Mouse (Mus musculus) liver, embryonic 14.5 days (tissue): ENCODE results near the gene Gphn. TPM values are rescaled to one million over a fixed set of nuclear protein-coding genes. Genes with fewer than 3 reads are reported as not detected.

Source experiments
- ATAC-seq: fragments of 200-750 bp; cut with Nextera tagmentation; 2 replicates; pipeline ENCODE4 v1.8.0; 2017; ENCODE audit warnings: moderate number of reproducible peaks, mild to moderate bottlenecking, moderate library complexity; ENCODE audit not compliant: insufficient read depth
- DNase-seq, 3 experiments: peaks; one replicate each; pipeline ENCODE4 v3.0.0-alpha.2; 2012 to 2013; ENCODE audit warnings: low read depth in 3 of 3, low spot score in 3 of 3
- H3K27ac ChIP-seq: fragments of 300-500 bp; sonication (generic); 2 replicates; pipeline ENCODE4 v1.5.1; 2014; ENCODE audit warnings: moderate library complexity, mild to moderate bottlenecking, control low read depth, inconsistent platforms
- H3K27me3 ChIP-seq: fragments of 300-500 bp; sonication (generic); 2 replicates; pipeline ENCODE4 v1.6.1; 2014; ENCODE audit warnings: mild to moderate bottlenecking, low read length, moderate library complexity; ENCODE audit not compliant: control insufficient read depth, insufficient read depth
- H3K36me3 ChIP-seq: fragments of 300-500 bp; sonication (generic); replicated peaks from 2 replicates; pipeline ENCODE4 v1.6.1; 2014; ENCODE audit warnings: low read depth; ENCODE audit not compliant: control insufficient read depth, insufficient read depth
- H3K4me1 ChIP-seq, 2 experiments: fragments of 200-500 bp in 1 of 2; fragments of 300-500 bp in 1 of 2; sonication (generic) in 1 of 2; replicated peaks; 2 replicates each; pipeline ENCODE4 v1.6.1; 2012 to 2014; ENCODE audit warnings: antibody characterized with exemption in 1 of 2, inconsistent platforms in 1 of 2, low read length in 1 of 2; ENCODE audit not compliant: control insufficient read depth in 2 of 2, insufficient read depth in 2 of 2
- H3K4me2 ChIP-seq: fragments of 300-500 bp; sonication (generic); 2 replicates; pipeline ENCODE4 v1.6.1; 2014; ENCODE audit warnings: low read depth, mild to moderate bottlenecking, control low read depth, moderate library complexity
- H3K4me3 ChIP-seq, 2 experiments: fragments of 200-500 bp in 1 of 2; fragments of 300-500 bp in 1 of 2; sonication (generic) in 1 of 2; 2 replicates each; pipeline ENCODE4 v1.5.1; 2012 to 2014; ENCODE audit warnings: low read depth in 2 of 2, low read length in 2 of 2, mild to moderate bottlenecking in 2 of 2, control low read depth in 1 of 2, inconsistent platforms in 1 of 2, moderate library complexity in 1 of 2; ENCODE audit not compliant: insufficient read depth in 1 of 2
- H3K9ac ChIP-seq: fragments of 300-500 bp; sonication (generic); replicated peaks from 2 replicates; pipeline ENCODE4 v1.6.1; 2014; ENCODE audit warnings: mild to moderate bottlenecking, control low read depth, moderate library complexity
- H3K9me3 ChIP-seq: fragments of 300-500 bp; sonication (generic); 2 replicates; pipeline ENCODE4 v1.6.1; 2016; ENCODE audit warnings: low read length, mixed read lengths; ENCODE audit not compliant: control insufficient read depth
- CTCF ChIP-seq: IDR thresholded peaks from 2 replicates; pipeline ENCODE4 v1.5.1; 2016; ENCODE audit warnings: antibody characterized with exemption, low read depth, control low read depth
- EP300 ChIP-seq: IDR thresholded peaks from 2 replicates; pipeline ENCODE4 v1.6.1; 2016; ENCODE audit warnings: antibody characterized with exemption, low read depth
- WGBS: fragments of 180-500 bp; shearing (Covaris S2); extraction: QIAGEN DNeasy Blood & Tissue Kit; methylation state at CpG from one replicate; pipeline ENCODE4 v1.1.7; 2014; ENCODE audit not compliant: insufficient replicate concordance; 5-methylcytosine and 5-hydroxymethylcytosine counted together
- polyA plus RNA-seq, 2 experiments: library from polyadenylated mRNA; depleted of rRNA in 1 of 2; stranded (reverse) in 1 of 2; unstranded in 1 of 2; fragments of >200 nt; fragmentation: Nextera tagmentation in 1 of 2; extraction: Ambion mirVana in 1 of 2; gene quantifications; 2 replicates each; pipeline versions ENCODE4 v1.2.1 to v1.2.3; 2012 to 2014

The Gphn gene
- polyA plus RNA-seq, 2 experiments, result 4.7 TPM

- Histone ChIP-seq H3K9me3 (no peaks in the 10 kb centered on the region), H3K4me2 (no peak overlapping the region), H3K27ac (no peak overlapping the region), H3K4me1 (no peaks in the 10 kb centered on the region), H3K4me3 (no peak overlapping the region), H3K36me3 (no peaks in the 10 kb centered on the region), H3K27me3 (no peaks in the 10 kb centered on the region), H3K9ac (no peak overlapping the region)
- DNase-seq, result no peak
- WGBS, result 43% methylated on average over 2 of the region's 2 CpGs
- ATAC-seq, result no peak
- no peak for TF ChIP-seq EP300
- no peak for TF ChIP-seq CTCF
These were observed 413.9 kb downstream of the Gphn start for GRCm38 (mm10) chr12:78640086-78640485.

GRCm38 (mm10) chr12:78641220-78641619 is 415.0 kb downstream of the Gphn start:
- Histone ChIP-seq H3K9ac (no peak overlapping the region), H3K27me3 (no peaks in the 10 kb centered on the region), H3K4me1 (no peaks in the 10 kb centered on the region), H3K4me2 (no peak overlapping the region), H3K4me3 (no peak overlapping the region), H3K36me3 (no peaks in the 10 kb centered on the region), H3K27ac (no peak overlapping the region), H3K9me3 (no peaks in the 10 kb centered on the region)
- TF ChIP-seq CTCF, result no peak
- no peak for TF ChIP-seq EP300
- DNase-seq, result no peak
- no peak for ATAC-seq

GRCm38 (mm10) chr12:78643691-78644090 is 417.5 kb downstream of the Gphn start:
- Histone ChIP-seq H3K27ac (no peak overlapping the region), H3K4me1 (no peaks in the 10 kb centered on the region), H3K9ac (no peak overlapping the region), H3K36me3 (no peaks in the 10 kb centered on the region), H3K4me3 (no peak overlapping the region), H3K9me3 (no peaks in the 10 kb centered on the region), H3K27me3 (no peaks in the 10 kb centered on the region), H3K4me2 (no peak overlapping the region)
- TF ChIP-seq CTCF (no peak), EP300 (no peak)
- 81% methylated on average over 2 of the region's 2 CpGs for WGBS
- no peak for DNase-seq
- no peak for ATAC-seq

- Histone ChIP-seq H3K4me3 (no peak overlapping the region), H3K36me3 (no peaks in the 10 kb centered on the region), H3K4me1 (no peaks in the 10 kb centered on the region), H3K4me2 (no peak overlapping the region), H3K27me3 (no peaks in the 10 kb centered on the region), H3K27ac (no peak overlapping the region), H3K9me3 (no peaks in the 10 kb centered on the region), H3K9ac (no peak overlapping the region)
- ATAC-seq (no peak), DNase-seq (no peak)
- 64% methylated on average over 1 of the region's 1 CpGs for WGBS
- TF ChIP-seq CTCF, result no peak
- no peak for TF ChIP-seq EP300
These were observed 419.1 kb downstream of the Gphn start for GRCm38 (mm10) chr12:78645282-78645681.

- Histone ChIP-seq H3K9ac (no peak overlapping the region), H3K4me3 (no peak overlapping the region), H3K27me3 (no peaks in the 10 kb centered on the region), H3K27ac (no peak overlapping the region), H3K4me2 (no peak overlapping the region), H3K36me3 (no peaks in the 10 kb centered on the region), H3K9me3 (no peaks in the 10 kb centered on the region), H3K4me1 (peaks cover 0 to 4% of the 10 kb centered on the region in 2 experiments; a peak in 1 of 4 replicates)
- ATAC-seq (peak; percentile 74; the same call in 1 of the 2 replicates), DNase-seq (peak in 1 of 3 experiments; percentile 19)
- WGBS, result 6% methylated on average over 2 of the region's 2 CpGs
- TF ChIP-seq CTCF, result no peak
- TF ChIP-seq EP300, result 0 out of 2 replicates have a peak, but pooled peaks have one; percentile 9
These were observed 433.6 kb downstream of the Gphn start for GRCm38 (mm10) chr12:78659718-78660304.
